Mouse (Mus musculus) kidney, embryonic 16.5 days (tissue): ENCODE measurements at regions not wholly inside any gene's neighbourhood (a gene's known extent, or its start where the extent isn't known, plus 50 kb on each side); places are given as distances from the start of the nearest gene placed in this dataset.

Experiments
- ATAC-seq: fragments of 200-750 bp; cut with Nextera tagmentation; 2 replicates; pipeline ENCODE4 v1.8.0; 2017; ENCODE audit warnings: moderate TSS enrichment; ENCODE audit not compliant: low FRiP score, low TSS enrichment
- H3K27ac ChIP-seq: fragments of 300-500 bp; sonication (generic); 2 replicates; pipeline ENCODE4 v1.5.1; 2014; ENCODE audit warnings: low read length
- H3K27me3 ChIP-seq: fragments of 300-500 bp; sonication (generic); 2 replicates; pipeline ENCODE4 v1.6.1; 2014; ENCODE audit warnings: low read length, control low read depth, mixed read lengths; ENCODE audit not compliant: insufficient read depth
- H3K36me3 ChIP-seq: fragments of 300-500 bp; sonication (generic); 2 replicates; pipeline ENCODE4 v1.6.1; 2014; ENCODE audit warnings: low read length, control low read depth, mixed read lengths; ENCODE audit not compliant: insufficient read depth
- H3K4me1 ChIP-seq: fragments of 300-500 bp; sonication (generic); 2 replicates; pipeline ENCODE4 v1.6.1; 2014; ENCODE audit warnings: low read length, control low read depth, mixed read lengths; ENCODE audit not compliant: insufficient read depth
- H3K4me2 ChIP-seq: fragments of 300-500 bp; sonication (generic); replicated peaks from 2 replicates; pipeline ENCODE4 v1.6.1; 2014; ENCODE audit warnings: low read depth, low read length
- H3K4me3 ChIP-seq: fragments of 300-500 bp; sonication (generic); 2 replicates; pipeline ENCODE4 v1.5.1; 2014; ENCODE audit warnings: mild to moderate bottlenecking, low read length
- H3K9ac ChIP-seq: fragments of 300-500 bp; sonication (generic); replicated peaks from 2 replicates; pipeline ENCODE4 v1.6.1; 2014; ENCODE audit warnings: low read length
- H3K9me3 ChIP-seq: fragments of 300-500 bp; sonication (generic); 2 replicates; pipeline ENCODE4 v1.6.1; 2016; ENCODE audit warnings: low read length, control low read depth
- WGBS: fragments of 180-500 bp; shearing (Covaris S2); extraction: QIAGEN DNeasy Blood & Tissue Kit; methylation state at CpG from one replicate; pipeline ENCODE4 v1.1.7; 2014; 5-methylcytosine and 5-hydroxymethylcytosine counted together

GRCm38 (mm10) chr4:81570736-81571135, 128.1 kb upstream of the Mpdz start:
- 76% methylated on average over 4 of the region's 4 CpGs for WGBS

GRCm38 (mm10) chr4:81569531-81569930, 126.9 kb upstream of the Mpdz start:
- Histone ChIP-seq H3K4me2 (no peak overlapping the region), H3K36me3 (no peaks in the 10 kb centered on the region)
- WGBS, result 71% methylated on average over 3 of the region's 3 CpGs

More at GRCm38 (mm10) chr4:81570736-81571135, 128.1 kb upstream of the Mpdz start:
- Histone ChIP-seq H3K27me3 (no peaks in the 10 kb centered on the region), H3K4me2 (no peak overlapping the region), H3K9me3 (no peaks in the 10 kb centered on the region), H3K27ac (no peak overlapping the region), H3K36me3 (no peaks in the 10 kb centered on the region), H3K4me3 (no peak overlapping the region), H3K4me1 (0 out of 2 replicates have a peak, but pooled peaks cover 4% of the 10 kb centered on the region), H3K9ac (no peak overlapping the region)
- ATAC-seq, result no peak

GRCm38 (mm10) chr4:81568404-81568803, 125.8 kb upstream of the Mpdz start:
- Histone ChIP-seq H3K27me3 (no peaks in the 10 kb centered on the region), H3K4me1 (peaks cover 8% of the 10 kb centered on the region; the same call in 1 of the 2 replicates), H3K4me2 (no peak overlapping the region), H3K9me3 (no peaks in the 10 kb centered on the region), H3K27ac (no peak overlapping the region), H3K9ac (no peak overlapping the region), H3K36me3 (no peaks in the 10 kb centered on the region), H3K4me3 (no peak overlapping the region)
- 85% methylated on average over 6 of the region's 6 CpGs for WGBS
- ATAC-seq, result no peak

More at GRCm38 (mm10) chr4:81569531-81569930, 126.9 kb upstream of the Mpdz start:
- no peak for ATAC-seq
- Histone ChIP-seq H3K4me3 (no peak overlapping the region), H3K9ac (no peak overlapping the region), H3K9me3 (no peaks in the 10 kb centered on the region), H3K27me3 (no peaks in the 10 kb centered on the region), H3K27ac (no peak overlapping the region), H3K4me1 (0 out of 2 replicates have a peak, but pooled peaks cover 4% of the 10 kb centered on the region)

- H3K9ac ChIP-seq, result no peak overlapping the region
- H3K9me3 ChIP-seq, result no peaks in the 10 kb centered on the region
- H3K36me3 ChIP-seq, result no peaks in the 10 kb centered on the region
- no peak overlapping the region for H3K27ac ChIP-seq
- WGBS, result 49% methylated on average over 5 of the region's 5 CpGs
- ATAC-seq, result peak; percentile 75; the same call in 1 of the 2 replicates
- H3K27me3 ChIP-seq, result no peaks in the 10 kb centered on the region
- H3K4me1 ChIP-seq, result peaks cover 9% of the 10 kb centered on the region; the same call in 1 of the 2 replicates
- no peak overlapping the region for H3K4me2 ChIP-seq
- H3K4me3 ChIP-seq, result no peak overlapping the region
Observed at GRCm38 (mm10) chr4:81567928-81568327, 125.3 kb upstream of the Mpdz start.

GRCm38 (mm10) chr4:81566526-81566925, 123.9 kb upstream of the Mpdz start:
- ATAC-seq, result no peak
- H3K27me3 ChIP-seq, result no peaks in the 10 kb centered on the region
- H3K9me3 ChIP-seq, result no peaks in the 10 kb centered on the region
- H3K4me2 ChIP-seq, result no peak overlapping the region
- H3K9ac ChIP-seq, result no peak overlapping the region
- no peak overlapping the region for H3K27ac ChIP-seq
- peaks cover 9% of the 10 kb centered on the region; the same call in 1 of the 2 replicates for H3K4me1 ChIP-seq
- 72% methylated on average over 11 of the region's 11 CpGs for WGBS
- H3K4me3 ChIP-seq, result no peak overlapping the region
- H3K36me3 ChIP-seq, result no peaks in the 10 kb centered on the region

- Histone ChIP-seq H3K27me3 (no peaks in the 10 kb centered on the region), H3K27ac (no peak overlapping the region), H3K4me1 (peaks cover 11% of the 10 kb centered on the region; the same call in 1 of the 2 replicates), H3K9me3 (no peaks in the 10 kb centered on the region), H3K4me2 (no peak overlapping the region), H3K9ac (no peak overlapping the region), H3K36me3 (no peaks in the 10 kb centered on the region), H3K4me3 (no peak overlapping the region)
- no peak for ATAC-seq
- WGBS, result 86% methylated on average over 21 of the region's 21 CpGs
Observed at GRCm38 (mm10) chr4:81565422-81566395, 123.1 kb upstream of the Mpdz start.

GRCm38 (mm10) chr4:81564446-81564845, 121.8 kb upstream of the Mpdz start:
- Histone ChIP-seq H3K9ac (no peak overlapping the region), H3K36me3 (no peaks in the 10 kb centered on the region), H3K4me2 (no peak overlapping the region), H3K9me3 (no peaks in the 10 kb centered on the region), H3K27ac (no peak overlapping the region), H3K4me3 (no peak overlapping the region), H3K27me3 (no peaks in the 10 kb centered on the region), H3K4me1 (peaks cover 11% of the 10 kb centered on the region; the same call in 1 of the 2 replicates)
- 6% methylated on average over 6 of the region's 6 CpGs for WGBS
- no peak for ATAC-seq

GRCm38 (mm10) chr4:81563574-81563973, 121.0 kb upstream of the Mpdz start:
- H3K36me3 ChIP-seq, result no peaks in the 10 kb centered on the region
- 18% methylated on average over 10 of the region's 10 CpGs for WGBS
- H3K27me3 ChIP-seq, result no peaks in the 10 kb centered on the region
- H3K9ac ChIP-seq, result no peak overlapping the region
- H3K4me1 ChIP-seq, result peaks cover 11% of the 10 kb centered on the region; the same call in 1 of the 2 replicates
- no peak for ATAC-seq
- no peak overlapping the region for H3K4me3 ChIP-seq
- H3K27ac ChIP-seq, result no peak overlapping the region
- peak overlapping the region; percentile 17; the same call in 1 of the 2 replicates for H3K4me2 ChIP-seq
- H3K9me3 ChIP-seq, result no peaks in the 10 kb centered on the region

- 34% methylated on average over 4 of the region's 4 CpGs for WGBS
- peak; percentile 46; the same call in 1 of the 2 replicates for ATAC-seq
Observed at GRCm38 (mm10) chr4:81561453-81561852, 118.8 kb upstream of the Mpdz start.

GRCm38 (mm10) chr4:81550816-81551215, 108.2 kb upstream of the Mpdz start:
- Histone ChIP-seq H3K9me3 (0 out of 2 replicates have a peak, but pooled peaks cover 2% of the 10 kb centered on the region), H3K27ac (no peak overlapping the region), H3K27me3 (no peaks in the 10 kb centered on the region), H3K4me3 (no peak overlapping the region), H3K9ac (no peak overlapping the region), H3K4me2 (no peak overlapping the region), H3K4me1 (no peaks in the 10 kb centered on the region), H3K36me3 (no peaks in the 10 kb centered on the region)
- no peak for ATAC-seq
- 57% methylated on average over 4 of the region's 4 CpGs for WGBS

More at GRCm38 (mm10) chr4:81561453-81561852, 118.8 kb upstream of the Mpdz start:
- no peaks in the 10 kb centered on the region for H3K27me3 ChIP-seq
- no peaks in the 10 kb centered on the region for H3K9me3 ChIP-seq
- H3K4me2 ChIP-seq, result no peak overlapping the region
- no peak overlapping the region for H3K4me3 ChIP-seq
- H3K27ac ChIP-seq, result no peak overlapping the region
- H3K4me1 ChIP-seq, result peaks cover 7% of the 10 kb centered on the region; the same call in 1 of the 2 replicates
- no peaks in the 10 kb centered on the region for H3K36me3 ChIP-seq
- no peak overlapping the region for H3K9ac ChIP-seq
